Mouse (Mus musculus) limb, embryonic 14.5 days (tissue): ENCODE measurements at regions not wholly inside any gene's neighbourhood (a gene's known extent, or its start where the extent isn't known, plus 50 kb on each side); places are given as distances from the start of the nearest gene placed in this dataset.

Experiments
- ATAC-seq: fragments of 200-750 bp; cut with Nextera tagmentation; 2 replicates; pipeline ENCODE4 v1.8.0; 2017; ENCODE audit warnings: low read depth, moderate number of reproducible peaks, moderate TSS enrichment; ENCODE audit not compliant: low FRiP score
- DNase-seq: peaks from one replicate; pipeline ENCODE4 v3.0.0-alpha.2; 2015; ENCODE audit warnings: low spot score
- H3K27ac ChIP-seq: fragments of 300-500 bp; sonication (generic); replicated peaks from 2 replicates; pipeline ENCODE4 v1.5.1; 2014; ENCODE audit warnings: low read depth, mild to moderate bottlenecking, low read length, moderate library complexity, mixed read lengths
- H3K27me3 ChIP-seq: fragments of 300-500 bp; sonication (generic); 2 replicates; pipeline ENCODE4 v1.6.1; 2014; ENCODE audit warnings: low read length, mixed read lengths; ENCODE audit not compliant: control insufficient read depth, insufficient read depth
- H3K36me3 ChIP-seq: fragments of 300-500 bp; sonication (generic); 2 replicates; pipeline ENCODE4 v1.6.1; 2014; ENCODE audit warnings: mild to moderate bottlenecking, low read length, moderate library complexity, mixed read lengths; ENCODE audit not compliant: control insufficient read depth, insufficient read depth
- H3K4me1 ChIP-seq: fragments of 300-500 bp; sonication (generic); 2 replicates; pipeline ENCODE4 v1.6.1; 2014; ENCODE audit warnings: antibody characterized with exemption, low read length, mixed read lengths; ENCODE audit not compliant: control insufficient read depth, insufficient read depth
- H3K4me2 ChIP-seq: fragments of 300-500 bp; sonication (generic); replicated peaks from 2 replicates; pipeline ENCODE4 v1.6.1; 2014; ENCODE audit warnings: low read depth, mild to moderate bottlenecking, low read length, moderate library complexity; ENCODE audit not compliant: severe bottlenecking
- H3K4me3 ChIP-seq: fragments of 300-500 bp; sonication (generic); replicated peaks from 2 replicates; pipeline ENCODE4 v1.5.1; 2014; ENCODE audit warnings: low read length
- H3K9ac ChIP-seq: fragments of 300-500 bp; sonication (generic); 2 replicates; pipeline ENCODE4 v1.6.1; 2014; ENCODE audit warnings: mild to moderate bottlenecking, low read depth, low read length, moderate library complexity; ENCODE audit not compliant: severe bottlenecking
- H3K9me3 ChIP-seq: fragments of 300-500 bp; sonication (generic); 2 replicates; pipeline ENCODE4 v1.6.1; 2016; ENCODE audit warnings: low read length; ENCODE audit not compliant: control insufficient read depth
- POLR2A ChIP-seq: fragments of 200-500 bp; IDR thresholded peaks from 2 replicates; pipeline ENCODE4 v1.8.0; 2012; ENCODE audit warnings: inconsistent platforms, mild to moderate bottlenecking, moderate library complexity, borderline replicate concordance; ENCODE audit not compliant: insufficient read depth, insufficient read length; ENCODE audit errors: extremely low read depth
- WGBS: fragments of 180-500 bp; shearing (Covaris S2); extraction: QIAGEN DNeasy Blood & Tissue Kit; methylation state at CpG from one replicate; pipeline ENCODE4 v1.1.7; 2014; 5-methylcytosine and 5-hydroxymethylcytosine counted together

GRCm38 (mm10) chr10:111882521-111882920 is 89.9 kb upstream of the Krr1 start:
- DNase-seq (no peak), ATAC-seq (no peak)
- H3K27ac ChIP-seq: no peak overlapping the region
- TF ChIP-seq POLR2A: no peak
- H3K27me3 ChIP-seq: no peaks in the 10 kb centered on the region
- 92% methylated on average over 6 of the region's 6 CpGs for WGBS
- H3K36me3 ChIP-seq: no peaks in the 10 kb centered on the region
- no peak overlapping the region for H3K4me3 ChIP-seq
- no peaks in the 10 kb centered on the region for H3K9me3 ChIP-seq
- no peaks in the 10 kb centered on the region for H3K4me1 ChIP-seq
- no peak overlapping the region for H3K4me2 ChIP-seq
- H3K9ac ChIP-seq: no peak overlapping the region

- DNase-seq: no peak
- no peak overlapping the region for H3K9ac ChIP-seq
- no peaks in the 10 kb centered on the region for H3K36me3 ChIP-seq
- H3K4me3 ChIP-seq: no peak overlapping the region
- H3K9me3 ChIP-seq: no peaks in the 10 kb centered on the region
- 30% methylated on average over 4 of the region's 4 CpGs for WGBS
- H3K4me2 ChIP-seq: no peak overlapping the region
- no peak overlapping the region for H3K27ac ChIP-seq
- TF ChIP-seq POLR2A: no peak
- H3K27me3 ChIP-seq: no peaks in the 10 kb centered on the region
- no peak for ATAC-seq
- H3K4me1 ChIP-seq: no peaks in the 10 kb centered on the region
Observed at GRCm38 (mm10) chr10:111884701-111885100, 87.8 kb upstream of the Krr1 start.

- no peak overlapping the region for H3K4me2 ChIP-seq
- 91% methylated on average over 5 of the region's 5 CpGs for WGBS
- no peaks in the 10 kb centered on the region for H3K9me3 ChIP-seq
- no peak for TF ChIP-seq POLR2A
- peaks cover under 1% of the 10 kb centered on the region; the same call in 1 of the 2 replicates for H3K4me1 ChIP-seq
- H3K9ac ChIP-seq: no peak overlapping the region
- H3K4me3 ChIP-seq: no peak overlapping the region
- no peaks in the 10 kb centered on the region for H3K27me3 ChIP-seq
- DNase-seq: no peak
- no peaks in the 10 kb centered on the region for H3K36me3 ChIP-seq
- no peak overlapping the region for H3K27ac ChIP-seq
- ATAC-seq: no peak
Observed at GRCm38 (mm10) chr10:111889111-111889510, 83.4 kb upstream of the Krr1 start.

GRCm38 (mm10) chr10:111893489-111893888 is 79.0 kb upstream of the Krr1 start:
- H3K36me3 ChIP-seq: no peaks in the 10 kb centered on the region
- no peaks in the 10 kb centered on the region for H3K27me3 ChIP-seq
- H3K27ac ChIP-seq: no peak overlapping the region
- H3K4me1 ChIP-seq: peaks cover 3% of the 10 kb centered on the region; the same call in 1 of the 2 replicates
- TF ChIP-seq POLR2A: no peak
- DNase-seq (no peak), ATAC-seq (no peak)
- H3K4me2 ChIP-seq: no peak overlapping the region
- no peak overlapping the region for H3K9ac ChIP-seq
- H3K4me3 ChIP-seq: no peak overlapping the region
- H3K9me3 ChIP-seq: no peaks in the 10 kb centered on the region
- 88% methylated on average over 5 of the region's 5 CpGs for WGBS

- Histone ChIP-seq H3K4me1 (peaks cover 3% of the 10 kb centered on the region; the same call in 1 of the 2 replicates), H3K9ac (no peak overlapping the region), H3K27ac (no peak overlapping the region), H3K4me3 (no peak overlapping the region), H3K27me3 (no peaks in the 10 kb centered on the region), H3K4me2 (no peak overlapping the region), H3K9me3 (no peaks in the 10 kb centered on the region), H3K36me3 (no peaks in the 10 kb centered on the region)
- ATAC-seq (peak; percentile 65; the same call in 1 of the 2 replicates), DNase-seq (no peak)
- WGBS: 76% methylated on average over 8 of the region's 8 CpGs
- TF ChIP-seq POLR2A: no peak
Observed at GRCm38 (mm10) chr10:111893941-111894340, 78.5 kb upstream of the Krr1 start.

GRCm38 (mm10) chr10:111897361-111897760 is 75.1 kb upstream of the Krr1 start:
- 72% methylated on average over 3 of the region's 3 CpGs for WGBS
- Histone ChIP-seq H3K9me3 (no peaks in the 10 kb centered on the region), H3K4me1 (peaks cover 3% of the 10 kb centered on the region; the same call in 1 of the 2 replicates), H3K4me3 (no peak overlapping the region), H3K9ac (no peak overlapping the region), H3K36me3 (no peaks in the 10 kb centered on the region), H3K27me3 (no peaks in the 10 kb centered on the region), H3K27ac (no peak overlapping the region), H3K4me2 (no peak overlapping the region)
- DNase-seq (no peak), ATAC-seq (no peak)
- no peak for TF ChIP-seq POLR2A
